Mouse (Mus musculus) right cerebral cortex, postnatal 14 days (tissue): ENCODE results near the gene Gm21861.
"Not testable (repeated sequence)": the region's sequence is repeated elsewhere in the genome, so short reads cannot be mapped to it uniquely, and the experiment has no call there.

Source experiments
- DNase-seq: peaks from one replicate; pipeline ENCODE4 v3.0.0; 2022

The Gm21861 gene

GRCm38 (mm10) chrY:58814497-58814896, at the start of gene Gm21861:
Gm21861 (minus strand) TSS chrY:58814597.
- not testable (repeated sequence) for DNase-seq
